Comparison of ENCODE assay signal across 1 mouse cellular context in genomic region chr10:19913806-19914205, GRCm38 (mm10).
TF ChIP-seq lines count a peak whose summit lies in the region.

No protein-coding gene starts in this region.

TF ChIP-seq in CH12.LX, 34 proteins besides CTCF, POLR2A, EP300 and RAD21 (continued from another document):
- TF ChIP-seq SMC3 (IDR thresholded peaks at IDR 0.05; ENCODE audit: low read depth, low read length) (no peak), USF1 (IDR thresholded peaks at IDR 0.05; ENCODE audit: low read depth, low read length) (no peak), KAT2A (IDR thresholded peaks at IDR 0.05; ENCODE audit: insufficient replicate concordance, low read length) (no peak), TCF12 (IDR thresholded peaks at IDR 0.05; ENCODE audit: low read depth, low read length) (peak; percentile 51; the same call in 1 of the 2 replicates), JUN (IDR thresholded peaks at IDR 0.05; ENCODE audit: insufficient read depth, low read depth, low read length) (no peak), USF2 (conservative IDR thresholded peaks at IDR 0.05; ENCODE audit: low read depth, low read length) (no peak), ELF1 (IDR thresholded peaks at IDR 0.05; ENCODE audit: low read depth, low read length) (no peak), CHD1 (IDR thresholded peaks at IDR 0.05; ENCODE audit: low read depth, low read length) (no peak), JUND (conservative IDR thresholded peaks at IDR 0.05; ENCODE audit: low read depth, low read length) (no peak), PAX5 (IDR thresholded peaks at IDR 0.05; ENCODE audit: low read length) (no peak), ETS1 (conservative IDR thresholded peaks at IDR 0.05; ENCODE audit: low read depth, low read length) (peak; percentile 53), HCFC1 (IDR thresholded peaks at IDR 0.05; ENCODE audit: low read depth, low read length) (no peak), SIN3A (IDR thresholded peaks at IDR 0.05; ENCODE audit: low read length) (no peak), ZKSCAN1 (IDR thresholded peaks at IDR 0.05; ENCODE audit: borderline replicate concordance, low read depth, low read length) (no peak), NELFE (IDR thresholded peaks at IDR 0.05; ENCODE audit: low read depth, low read length) (no peak), UBTF (IDR thresholded peaks at IDR 0.05; ENCODE audit: low read depth, low read length) (no peak), CHD2 (IDR thresholded peaks at IDR 0.05; ENCODE audit: low read length) (no peak)
TF ChIP-seq in CH12.LX: peak in this region for 4.
